Mouse (Mus musculus) forebrain, embryonic 16.5 days (tissue): ENCODE results near the gene Serpini1. TPM values are rescaled to one million over a fixed set of nuclear protein-coding genes. Genes with fewer than 3 reads are reported as not detected.
A peak's percentile ranks its signal among the peaks of the same experiment; 100 is the strongest.

Source experiments
- ATAC-seq: fragments of 200-750 bp; cut with Nextera tagmentation; 2 replicates; pipeline ENCODE4 v1.8.0; 2017; ENCODE audit warnings: mild to moderate bottlenecking, moderate library complexity
- H3K27ac ChIP-seq: fragments of 300-500 bp; sonication (generic); 2 replicates; pipeline ENCODE4 v1.5.1; 2014; ENCODE audit warnings: low read length, control low read depth
- H3K27me3 ChIP-seq: fragments of 300-500 bp; sonication (generic); replicated peaks from 2 replicates; pipeline ENCODE4 v1.6.1; 2014; ENCODE audit warnings: low read length; ENCODE audit not compliant: control insufficient read depth, insufficient read depth
- H3K36me3 ChIP-seq: fragments of 300-500 bp; sonication (generic); 2 replicates; pipeline ENCODE4 v1.6.1; 2014; ENCODE audit not compliant: control insufficient read depth, insufficient read depth
- H3K4me1 ChIP-seq: fragments of 300-500 bp; sonication (generic); replicated peaks from 2 replicates; pipeline ENCODE4 v1.6.1; 2014; ENCODE audit warnings: low read length; ENCODE audit not compliant: control insufficient read depth, insufficient read depth
- H3K4me2 ChIP-seq: fragments of 300-500 bp; sonication (generic); 2 replicates; pipeline ENCODE4 v1.6.1; 2014; ENCODE audit warnings: mild to moderate bottlenecking, low read length, control low read depth
- H3K4me3 ChIP-seq: fragments of 300-500 bp; sonication (generic); replicated peaks from 2 replicates; pipeline ENCODE4 v1.5.1; 2014; ENCODE audit warnings: mild to moderate bottlenecking, low read length, control low read depth
- H3K9ac ChIP-seq: fragments of 300-500 bp; sonication (generic); replicated peaks from 2 replicates; pipeline ENCODE4 v1.6.1; 2014; ENCODE audit warnings: low read depth, low read length, control low read depth
- H3K9me3 ChIP-seq: fragments of 300-500 bp; sonication (generic); 2 replicates; pipeline ENCODE4 v1.6.1; 2016; ENCODE audit warnings: low read length; ENCODE audit not compliant: control insufficient read depth
- WGBS: fragments of 180-500 bp; shearing (Covaris S2); extraction: QIAGEN DNeasy Blood & Tissue Kit; methylation state at CpG from one replicate; pipeline ENCODE4 v1.1.7; 2014; 5-methylcytosine and 5-hydroxymethylcytosine counted together
- polyA plus RNA-seq: library from polyadenylated mRNA; unstranded; fragments of >200 nt; fragmentation: Nextera tagmentation; extraction: Ambion mirVana; gene quantifications from 2 replicates; pipeline ENCODE4 v1.2.1, GENCODE M21; 2015

The Serpini1 gene
- 128 and 147 TPM in 2 replicates for polyA plus RNA-seq

GRCm38 (mm10) chr3:75557292-75557691 is at the start of gene Serpini1:
Serpini1 (plus strand) TSS chr3:75557547.
- peak within 1 kb of the TSS; percentile 85 for H3K4me2 ChIP-seq
- peak; percentile 95 for ATAC-seq
- H3K9me3 ChIP-seq, result no peaks in the 10 kb centered on the region
- peak within 1 kb of the TSS; percentile 71 for H3K4me3 ChIP-seq
- H3K36me3 ChIP-seq, result no peaks in the 10 kb centered on the region
- H3K4me1 ChIP-seq, result peaks cover 6% of the 10 kb centered on the region
- H3K27me3 ChIP-seq, result no peaks in the 10 kb centered on the region
- under 1% methylated on average over 19 of the region's 19 CpGs for WGBS
- H3K9ac ChIP-seq, result peak within 1 kb of the TSS; percentile 77
- H3K27ac ChIP-seq, result peak within 1 kb of the TSS; percentile 87

GRCm38 (mm10) chr3:75517631-75518250 is 39.6 kb upstream of the Serpini1 start:
- H3K4me1 ChIP-seq, result no peaks in the 10 kb centered on the region; the same call in 1 of the 2 replicates
- no peak overlapping the region for H3K27ac ChIP-seq
- no peak overlapping the region for H3K4me2 ChIP-seq
- no peaks in the 10 kb centered on the region for H3K27me3 ChIP-seq
- WGBS, result 77% methylated on average over 7 of the region's 7 CpGs
- H3K36me3 ChIP-seq, result peaks cover 9% of the 10 kb centered on the region
- no peak overlapping the region for H3K9ac ChIP-seq
- no peaks in the 10 kb centered on the region for H3K9me3 ChIP-seq
- H3K4me3 ChIP-seq, result no peak overlapping the region
- ATAC-seq, result peak; percentile 62; the same call in 1 of the 2 replicates

DNA sequence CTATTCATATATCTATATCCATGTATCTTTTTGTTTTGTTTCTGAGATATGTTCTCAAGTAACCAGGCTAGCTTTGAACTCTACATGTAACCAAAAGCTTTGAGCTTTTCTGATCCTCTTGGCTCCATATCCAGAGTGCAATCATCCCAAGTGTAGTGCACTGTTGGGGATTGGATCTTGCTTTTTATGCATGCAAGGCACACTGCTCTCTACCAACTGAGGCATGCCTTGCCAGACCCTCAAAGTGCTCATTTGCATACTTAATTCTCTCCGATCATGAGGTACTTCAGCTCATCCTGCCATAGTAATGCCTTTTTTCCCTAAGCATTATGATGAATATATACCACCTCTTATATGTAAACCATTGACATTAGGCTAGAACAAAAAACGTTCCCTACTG is 36.0 kb upstream of the Serpini1 start:
- no peak overlapping the region for H3K4me3 ChIP-seq
- no peaks in the 10 kb centered on the region for H3K27me3 ChIP-seq
- H3K36me3 ChIP-seq, result peaks cover 11% of the 10 kb centered on the region
- no peaks in the 10 kb centered on the region for H3K9me3 ChIP-seq
- H3K9ac ChIP-seq, result no peak overlapping the region
- 57% methylated on average over 2 of the region's 2 CpGs for WGBS
- H3K4me2 ChIP-seq, result no peak overlapping the region
- H3K4me1 ChIP-seq, result no peaks in the 10 kb centered on the region; the same call in 1 of the 2 replicates
- peak; percentile 65; the same call in 1 of the 2 replicates for ATAC-seq
- no peak overlapping the region for H3K27ac ChIP-seq

DNA sequence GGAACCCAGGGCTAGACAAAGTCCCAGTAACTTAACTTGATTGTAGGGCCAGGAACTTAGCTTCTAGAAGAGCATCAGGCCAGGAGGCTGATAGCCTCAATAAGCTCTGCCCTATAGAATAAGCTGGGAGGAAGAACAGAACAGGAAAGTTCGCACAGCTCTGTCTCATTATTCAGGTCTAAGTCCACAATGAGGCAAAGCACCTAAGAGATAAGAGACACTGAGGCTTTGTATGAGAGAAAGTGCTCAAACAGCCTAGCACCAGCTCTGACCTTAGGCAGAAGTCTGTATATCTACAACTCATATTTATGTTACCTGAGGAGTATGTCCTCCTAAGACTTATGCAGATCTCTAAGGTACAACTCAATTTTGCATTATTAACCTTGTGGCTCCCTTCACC is 34.8 kb upstream of the Serpini1 start:
- Histone ChIP-seq H3K27me3 (no peaks in the 10 kb centered on the region), H3K9ac (no peak overlapping the region), H3K36me3 (peaks cover 15% of the 10 kb centered on the region), H3K27ac (no peak overlapping the region), H3K9me3 (no peaks in the 10 kb centered on the region), H3K4me1 (no peaks in the 10 kb centered on the region; the same call in 1 of the 2 replicates), H3K4me3 (no peak overlapping the region), H3K4me2 (no peak overlapping the region)
- no peak for ATAC-seq
- WGBS, result 100% methylated on average over 1 of the region's 1 CpGs

- Histone ChIP-seq H3K9ac (no peak overlapping the region), H3K9me3 (no peaks in the 10 kb centered on the region), H3K36me3 (peaks cover 7% of the 10 kb centered on the region; the same call in 1 of the 2 replicates), H3K4me1 (no peaks in the 10 kb centered on the region), H3K27me3 (no peaks in the 10 kb centered on the region), H3K4me3 (no peak overlapping the region), H3K27ac (no peak overlapping the region), H3K4me2 (no peak overlapping the region)
- WGBS, result 93% methylated on average over 3 of the region's 3 CpGs
- no peak for ATAC-seq
Measured at GRCm38 (mm10) chr3:75531074-75531473, 26.3 kb upstream of the Serpini1 start.

GRCm38 (mm10) chr3:75534045-75534834 is 23.1 kb upstream of the Serpini1 start:
- ATAC-seq, result no peak
- H3K27me3 ChIP-seq, result no peaks in the 10 kb centered on the region
- no peak overlapping the region for H3K9ac ChIP-seq
- no peak overlapping the region for H3K4me2 ChIP-seq
- H3K4me1 ChIP-seq, result no peaks in the 10 kb centered on the region
- H3K4me3 ChIP-seq, result no peak overlapping the region
- H3K27ac ChIP-seq, result no peak overlapping the region
- no peaks in the 10 kb centered on the region for H3K9me3 ChIP-seq
- H3K36me3 ChIP-seq, result peaks cover 3% of the 10 kb centered on the region; the same call in 1 of the 2 replicates
- 95% methylated on average over 3 of the region's 3 CpGs for WGBS

- no peaks in the 10 kb centered on the region for H3K9me3 ChIP-seq
- H3K4me1 ChIP-seq, result no peaks in the 10 kb centered on the region
- H3K27ac ChIP-seq, result no peak overlapping the region
- H3K27me3 ChIP-seq, result no peaks in the 10 kb centered on the region
- no peak overlapping the region for H3K9ac ChIP-seq
- peaks cover 8% of the 10 kb centered on the region; the same call in 1 of the 2 replicates for H3K36me3 ChIP-seq
- H3K4me3 ChIP-seq, result no peak overlapping the region
- H3K4me2 ChIP-seq, result no peak overlapping the region
- ATAC-seq, result no peak
- WGBS, result 93% methylated on average over 4 of the region's 4 CpGs
Measured at GRCm38 (mm10) chr3:75541259-75541658, 16.1 kb upstream of the Serpini1 start.

GRCm38 (mm10) chr3:75542852-75543251 is 14.5 kb upstream of the Serpini1 start:
- Histone ChIP-seq H3K4me1 (no peaks in the 10 kb centered on the region), H3K36me3 (peaks cover 6% of the 10 kb centered on the region; the same call in 1 of the 2 replicates), H3K27me3 (no peaks in the 10 kb centered on the region), H3K4me2 (no peak overlapping the region), H3K9me3 (no peaks in the 10 kb centered on the region), H3K4me3 (no peak overlapping the region), H3K9ac (no peak overlapping the region), H3K27ac (no peak overlapping the region)
- ATAC-seq, result peak; percentile 71; the same call in 1 of the 2 replicates
- WGBS, result 77% methylated on average over 3 of the region's 3 CpGs

DNA sequence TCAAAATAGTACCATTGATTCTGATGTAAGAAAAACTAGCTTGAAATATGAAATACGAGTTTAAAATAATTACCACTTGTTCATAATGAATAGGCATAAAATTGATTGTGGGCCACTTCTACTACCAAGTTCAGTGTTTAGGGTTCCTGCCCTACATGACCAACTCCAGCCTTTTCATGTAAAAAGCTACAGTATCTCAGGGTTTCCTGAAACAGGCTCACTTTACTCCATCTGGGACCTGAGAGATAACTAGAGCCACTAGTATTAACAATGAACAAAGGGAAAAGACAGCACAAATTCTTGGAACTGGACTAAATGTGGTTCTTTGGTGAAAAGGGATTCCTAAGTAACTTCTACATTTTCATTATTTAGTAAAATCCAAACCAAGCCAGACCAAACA is 13.1 kb upstream of the Serpini1 start:
- WGBS, result 96% methylated on average over 1 of the region's 1 CpGs
- no peaks in the 10 kb centered on the region for H3K9me3 ChIP-seq
- H3K27me3 ChIP-seq, result no peaks in the 10 kb centered on the region
- peaks cover 4% of the 10 kb centered on the region; the same call in 1 of the 2 replicates for H3K36me3 ChIP-seq
- no peak overlapping the region for H3K4me3 ChIP-seq
- no peak overlapping the region for H3K27ac ChIP-seq
- no peaks in the 10 kb centered on the region for H3K4me1 ChIP-seq
- H3K9ac ChIP-seq, result no peak overlapping the region
- ATAC-seq, result no peak
- H3K4me2 ChIP-seq, result no peak overlapping the region
